Mouse (Mus musculus): ENCODE data around the gene Pwwp2b. TPM values are rescaled to one million over a fixed set of nuclear protein-coding genes. Genes with fewer than 3 reads are reported as not detected.

The Pwwp2b gene
- total and polyA plus RNA-seq, 3 experiments, result 1.9 to 4.3 TPM; not detected in 1

DNA sequence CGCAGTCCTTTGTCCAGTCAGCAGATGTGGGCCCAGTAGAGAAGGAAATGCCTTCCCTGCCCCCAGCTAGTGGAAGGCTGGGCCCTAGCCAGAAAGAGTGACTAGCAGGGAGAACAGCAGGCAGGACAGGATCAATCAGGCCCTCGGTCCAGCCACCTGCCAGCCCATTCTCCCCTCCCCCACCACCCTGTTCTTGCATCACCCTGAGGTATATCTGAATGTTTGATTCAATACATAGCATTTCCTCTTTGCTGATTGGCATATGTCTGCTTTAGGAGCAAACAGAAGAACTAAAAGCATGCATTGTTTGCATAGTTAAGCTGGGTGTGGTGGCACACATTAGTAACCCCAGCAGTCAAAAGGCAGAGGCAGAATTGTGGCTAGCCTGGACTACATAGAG is 32.9 kb downstream of the Pwwp2b start:
- Histone ChIP-seq H3K27ac (ENCODE audit: control insufficient read depth, low read depth, low read length) (no peak overlapping the region), H3K9me3 (replicated peaks; ENCODE audit: insufficient read depth, low read length) (no peaks in the 10 kb centered on the region), H3K9ac (ENCODE audit: control insufficient read depth, low read depth, low read length, poor library complexity, severe bottlenecking) (no peak overlapping the region), H3K27me3 (ENCODE audit: control insufficient read depth in 1 of 2, insufficient read depth in 2 of 2, low read length in 2 of 2) (no peaks in the 10 kb centered on the region), H3K4me1 (ENCODE audit: control insufficient read depth in 1 of 2, insufficient read depth in 2 of 2, low read length in 2 of 2) (peaks cover 0 to 4% of the 10 kb centered on the region in 2 experiments; a peak in 2 of 4 replicates), H3K4me3 (ENCODE audit: control insufficient read depth in 1 of 2, insufficient read depth in 1 of 2, low read depth in 2 of 2, low read length in 2 of 2) (no peak overlapping the region), H3K36me3 (ENCODE audit: control insufficient read depth in 1 of 2, insufficient read depth in 2 of 2, low read length in 2 of 2) (no peaks in the 10 kb centered on the region), H3K79me2 (ENCODE audit: control insufficient read depth, insufficient read depth, low read length, poor library complexity) (no peaks in the 10 kb centered on the region)
- no peak for DNase-seq (ENCODE audit: low read depth, low spot score)
- no peak for TF ChIP-seq TAL1 (IDR thresholded peaks at IDR 0.05; ENCODE audit: low read length)
- no peak for TF ChIP-seq RCOR1 (IDR thresholded peaks at IDR 0.05; ENCODE audit: low read depth, low read length)
- TF ChIP-seq EP300 (IDR thresholded peaks at IDR 0.05; ENCODE audit: low read depth in 1 of 2, low read length in 2 of 2), result no peak
- no peak for TF ChIP-seq TBP (IDR thresholded peaks at IDR 0.05; ENCODE audit: low read depth, low read length)
- TF ChIP-seq UBTF (IDR thresholded peaks at IDR 0.05; ENCODE audit: borderline replicate concordance, insufficient read depth, low read depth, low read length), result no peak
- TF ChIP-seq MAFK (IDR thresholded peaks at IDR 0.05; ENCODE audit: borderline replicate concordance, low read depth, low read length), result no peak
- no peak for TF ChIP-seq MXI1 (IDR thresholded peaks at IDR 0.05; ENCODE audit: low read depth, low read length)
- TF ChIP-seq NELFE (IDR thresholded peaks at IDR 0.05; ENCODE audit: low read depth, low read length), result no peak
- no peak for TF ChIP-seq POLR2AphosphoS2 (IDR thresholded peaks at IDR 0.05; ENCODE audit: low read length)
- TF ChIP-seq USF1 (IDR thresholded peaks at IDR 0.05; ENCODE audit: low read depth, low read length), result no peak
- TF ChIP-seq CHD2 (IDR thresholded peaks at IDR 0.05; ENCODE audit: low read length), result no peak
- TF ChIP-seq ZC3H11A (IDR thresholded peaks at IDR 0.05; ENCODE audit: low read depth, low read length), result no peak
- no peak for TF ChIP-seq TCF12 (IDR thresholded peaks at IDR 0.05; ENCODE audit: low read depth, low read length)
- no peak for TF ChIP-seq BHLHE40 (IDR thresholded peaks at IDR 0.05; ENCODE audit: borderline replicate concordance, low read depth, low read length)
- no peak for TF ChIP-seq HCFC1 (IDR thresholded peaks at IDR 0.05; ENCODE audit: low read depth, low read length)
- no peak for TF ChIP-seq ELF1 (IDR thresholded peaks at IDR 0.05; ENCODE audit: low read depth, low read length)

DNA sequence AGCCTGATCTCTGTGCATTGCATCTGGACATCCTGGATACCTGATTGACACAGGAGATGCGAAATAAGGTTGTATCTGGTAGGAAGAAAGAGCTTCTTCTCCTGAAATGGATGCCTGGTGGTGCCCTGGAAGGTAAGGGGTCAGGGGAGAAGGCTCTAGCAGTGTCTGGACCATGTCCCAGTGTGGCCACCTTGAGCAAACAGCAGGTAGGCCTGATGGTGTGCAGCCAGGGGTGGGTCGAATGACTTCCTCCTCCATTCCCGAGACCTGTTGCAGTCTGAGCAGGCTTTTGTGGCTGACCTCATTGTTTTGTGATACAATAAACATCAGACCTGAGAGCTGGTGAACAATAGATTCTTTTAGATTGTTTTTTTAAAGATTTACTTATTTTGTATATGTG is 33.8 kb downstream of the Pwwp2b start:
- no peak overlapping the region for H3K9ac ChIP-seq (ENCODE audit: control insufficient read depth, low read depth, low read length, poor library complexity, severe bottlenecking)
- no peaks in the 10 kb centered on the region for H3K79me2 ChIP-seq (ENCODE audit: control insufficient read depth, insufficient read depth, low read length, poor library complexity)

More for the DNA sequence above, 33.8 kb downstream of the Pwwp2b start:
- DNase-seq (ENCODE audit: low read depth, low spot score), result no peak
- no peak overlapping the region for H3K27ac ChIP-seq (ENCODE audit: control insufficient read depth, low read depth, low read length)
- H3K27me3 ChIP-seq (ENCODE audit: control insufficient read depth in 1 of 2, insufficient read depth in 2 of 2, low read length in 2 of 2), result no peaks in the 10 kb centered on the region
- no peak overlapping the region for H3K4me3 ChIP-seq (ENCODE audit: control insufficient read depth in 1 of 2, insufficient read depth in 1 of 2, low read depth in 2 of 2, low read length in 2 of 2)
- H3K9me3 ChIP-seq (replicated peaks; ENCODE audit: insufficient read depth, low read length), result no peaks in the 10 kb centered on the region
- peaks cover 0 to 4% of the 10 kb centered on the region in 2 experiments; a peak in 2 of 4 replicates for H3K4me1 ChIP-seq (ENCODE audit: control insufficient read depth in 1 of 2, insufficient read depth in 2 of 2, low read length in 2 of 2)
- H3K36me3 ChIP-seq (ENCODE audit: control insufficient read depth in 1 of 2, insufficient read depth in 2 of 2, low read length in 2 of 2), result no peaks in the 10 kb centered on the region
- TF ChIP-seq USF2 (IDR thresholded peaks at IDR 0.05; ENCODE audit: borderline replicate concordance in 1 of 2, insufficient read depth in 1 of 2, low read depth in 1 of 2, low read length in 2 of 2), result no peak
- no peak for TF ChIP-seq GATA1 (IDR thresholded peaks at IDR 0.05; ENCODE audit: low read depth, low read length)

All from MEL (cell line).